Mouse (Mus musculus) liver, adult 2 months (tissue): ENCODE results near the gene Clint1.

Experiments
- CTCF ChIP-seq: fragments of 200-500 bp; IDR thresholded peaks from 2 replicates; pipeline ENCODE4 v1.5.1; 2011; ENCODE audit warnings: low read depth, low read length, control low read depth
- POLR2A ChIP-seq: fragments of 200-500 bp; IDR thresholded peaks from 2 replicates; pipeline ENCODE4 v1.6.1; 2011; ENCODE audit warnings: low read length, control low read depth; ENCODE audit not compliant: insufficient read depth; ENCODE audit errors: extremely low read depth

DNA sequence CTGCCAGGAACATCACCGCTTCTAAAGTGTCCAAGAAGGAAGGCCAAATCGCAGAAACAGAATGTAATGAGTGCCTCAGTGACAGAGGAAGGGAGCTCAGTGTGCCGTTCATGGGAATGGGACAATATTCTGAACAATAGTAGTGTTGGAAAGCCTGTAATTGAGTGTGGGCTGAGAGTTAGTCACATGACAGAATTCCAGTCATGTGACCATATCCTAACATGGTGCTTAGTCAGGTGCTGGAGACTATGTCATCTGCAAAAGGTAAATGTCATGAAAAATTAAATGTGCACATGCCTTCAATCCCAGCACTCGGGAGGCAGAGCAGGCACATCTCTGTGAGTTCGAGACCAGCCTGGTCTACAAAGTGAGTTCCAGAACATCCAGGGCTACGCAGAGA is 66.2 kb downstream of the Clint1 start:
- no peak for TF ChIP-seq CTCF
- TF ChIP-seq POLR2A = no peak
